20 mouse cellular contexts compared by ENCODE assay signal in genomic region chr3:70138488-70138887, GRCm38 (mm10).
"Had no signal": no experiment of that assay in that cellular context is flagged by ENCODE, and none has a peak within 500 bp of the region (broad histone marks: within the 10 kb centered on the region; RNA-seq: fewer than 3 reads in every experiment).

No protein-coding gene starts in this region.

- H3K4me3 ChIP-seq: limb, embryonic 12.5 days; limb, embryonic 15.5 days; midbrain, embryonic 15.5 days; myocyte; neural tube, embryonic 13.5 days; stomach, embryonic 15.5 days had no signal

- H3K4me2 ChIP-seq: limb, embryonic 12.5 days; limb, embryonic 15.5 days; liver, embryonic 11.5 days; midbrain, embryonic 11.5 days; midbrain, embryonic 15.5 days; neural tube, embryonic 13.5 days; stomach, embryonic 15.5 days had no signal

- H3K9me3 ChIP-seq: limb, embryonic 12.5 days; limb, embryonic 15.5 days; midbrain, embryonic 15.5 days; neural tube, embryonic 13.5 days; stomach, embryonic 15.5 days had no signal

- H3K36me3 ChIP-seq: limb, embryonic 12.5 days; limb, embryonic 15.5 days; midbrain, embryonic 15.5 days; neural tube, embryonic 13.5 days; stomach, embryonic 15.5 days had no signal

- H3K27ac ChIP-seq: limb, embryonic 12.5 days; limb, embryonic 15.5 days; liver, embryonic 14.5 days; midbrain, embryonic 15.5 days; neural tube, embryonic 13.5 days; stomach, embryonic 15.5 days had no signal

- DNase-seq: kidney, adult 2 months; kidney, postnatal 10 days; kidney, postnatal 4 days; left cerebral cortex, postnatal 4 days; liver, postnatal 0 days; lung, postnatal 4 days; retina, postnatal 1 day; right cerebral cortex, postnatal 25 days; spleen, adult 18-20 months; thymus, postnatal 36 days had no signal

- ATAC-seq: intestine, postnatal 0 days; liver, postnatal 0 days; midbrain, embryonic 15.5 days had no signal

- H3K9ac ChIP-seq: limb, embryonic 12.5 days; limb, embryonic 15.5 days; liver, embryonic 14.5 days; liver, postnatal 0 days; midbrain, embryonic 15.5 days; neural tube, embryonic 13.5 days; stomach, embryonic 15.5 days had no signal

- H3K4me1 ChIP-seq: limb, embryonic 15.5 days; midbrain, embryonic 15.5 days; stomach, embryonic 15.5 days had no signal

- H3K27me3 ChIP-seq: limb, embryonic 12.5 days; limb, embryonic 15.5 days; midbrain, embryonic 15.5 days; neural tube, embryonic 13.5 days; stomach, embryonic 15.5 days had no signal
